Mouse (Mus musculus) heart, postnatal 0 days (tissue): ENCODE results near the gene Doc2a.

Experiments used
- CTCF ChIP-seq: IDR thresholded peaks from 2 replicates; pipeline ENCODE4 v1.5.1; 2016; ENCODE audit warnings: antibody characterized with exemption, control low read depth, low read depth
- EP300 ChIP-seq: IDR thresholded peaks from 2 replicates; pipeline ENCODE4 v1.6.1; 2016; ENCODE audit warnings: antibody characterized with exemption, low read depth

- TF ChIP-seq CTCF (no peak), EP300 (no peak)
Measured at GRCm38 (mm10) chr7:126848794-126849193, 1.6 kb downstream of the Doc2a start.
